Mouse (Mus musculus): Measurements from ENCODE around the gene Tmub1.
"Not testable (repeated sequence)": the region's sequence is repeated elsewhere in the genome, so short reads cannot be mapped to it uniquely, and the experiment has no call there.

Gene Tmub1

DNA sequence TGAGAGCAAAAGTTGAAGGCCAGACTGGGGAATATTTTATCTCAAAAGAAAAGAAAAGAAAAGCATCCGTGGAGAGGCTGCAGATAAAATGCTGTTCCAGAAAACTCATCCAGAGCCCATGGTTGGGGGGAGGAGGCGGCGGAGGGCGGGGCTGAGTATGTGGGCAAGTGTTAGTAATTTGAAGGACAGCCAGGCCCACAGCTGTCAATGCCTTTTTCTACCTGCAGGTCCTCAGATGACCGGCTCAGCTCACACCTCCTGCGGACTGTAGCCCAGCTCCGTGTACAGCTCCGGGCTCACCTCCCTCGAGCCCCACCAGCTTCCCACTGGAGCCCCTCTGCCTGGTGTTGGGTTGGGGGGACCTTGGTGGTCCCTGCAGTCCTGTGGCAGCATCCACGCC lies 48.0 kb downstream of the Tmub1 start:
- no peak for DNase-seq (ENCODE audit: low read depth, low spot score)
- no peaks in the 10 kb centered on the region for H3K36me3 ChIP-seq (ENCODE audit: control insufficient read depth, insufficient read depth, low read length, poor library complexity, severe bottlenecking)
- no peaks in the 10 kb centered on the region for H3K27me3 ChIP-seq (ENCODE audit: control insufficient read depth, insufficient read depth, low read length, poor library complexity, severe bottlenecking)

DNA sequence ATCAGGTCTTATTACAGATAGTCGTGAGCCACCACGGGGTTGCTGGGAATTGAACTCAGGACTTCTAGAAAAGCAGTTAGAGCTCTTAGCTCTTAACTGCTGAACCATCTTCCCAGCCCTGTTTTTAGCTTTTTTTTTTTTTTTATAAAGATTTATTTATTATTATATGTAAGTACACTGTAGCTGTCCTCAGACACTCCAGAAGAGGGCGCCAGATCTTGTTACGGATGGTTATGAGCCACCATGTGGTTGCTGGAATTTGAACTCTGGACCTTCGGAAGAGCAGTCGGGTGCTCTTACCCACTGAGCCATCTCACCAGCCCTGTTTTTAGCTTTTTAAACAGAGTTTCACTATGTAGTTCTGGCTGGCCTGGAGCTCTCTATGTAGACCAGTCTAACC lies 51.4 kb downstream of the Tmub1 start:
- DNase-seq (ENCODE audit: low read depth, low spot score); H3K36me3 ChIP-seq (ENCODE audit: control insufficient read depth, insufficient read depth, low read length, poor library complexity, severe bottlenecking): not testable (repeated sequence)

More for the DNA sequence above, 51.4 kb downstream of the Tmub1 start:
- H3K27me3 ChIP-seq (ENCODE audit: control insufficient read depth, insufficient read depth, low read length, poor library complexity, severe bottlenecking): not testable (repeated sequence)
